Mouse (Mus musculus): ENCODE results near the gene Fpr2.

- no peak for TF ChIP-seq CTCF (IDR thresholded peaks at IDR 0.05; ENCODE audit: borderline replicate concordance, control insufficient read depth, extremely low read depth, insufficient read depth, low read length, poor library complexity)
- no peak for TF ChIP-seq POLR2A (IDR thresholded peaks at IDR 0.05; ENCODE audit: control insufficient read depth, extremely low read depth, insufficient read depth, low read length, poor library complexity)
Measured at GRCm38 (mm10) chr17:17839276-17839675, 48.3 kb upstream of the Fpr2 start.

All from thymus, adult 2 months (tissue).